Mouse (Mus musculus): ENCODE results near the gene Dnaja1. TPM values are rescaled to one million over a fixed set of nuclear protein-coding genes. Genes with fewer than 3 reads are reported as not detected.
A peak's percentile ranks its signal among the peaks of the same experiment; 100 is the strongest.

Dnaja1 gene
- polyA plus RNA-seq, 1 experiment from 2014 or later = 666 TPM

GRCm38 (mm10) chr4:40757780-40758420 is 36.0 kb downstream of the Dnaja1 start, which contains the start of gene Smu1:
TSS of gene Smu1 (minus strand) at chr4:40757923.
- Histone ChIP-seq H3K9me3 (no peaks in the 10 kb centered on the region), H3K4me3 (peak within 1 kb of the TSS; percentile 67), H3K9ac (peak within 1 kb of the TSS; percentile 68), H3K27ac (peak within 1 kb of the TSS; percentile 71), H3K27me3 (replicated peaks) (peaks cover 10% of the 10 kb centered on the region; the same call in 1 of the 2 replicates), H3K36me3 (replicated peaks) (peaks cover 12% of the 10 kb centered on the region), H3K4me1 (peaks cover 9% of the 10 kb centered on the region), H3K4me2 (peak within 1 kb of the TSS; percentile 70)
- under 1% methylated on average over 40 of the region's 40 CpGs for WGBS
- ATAC-seq (replicated peaks) = peak; percentile 99

GRCm38 (mm10) chr4:40759876-40760275 is 37.9 kb downstream of the Dnaja1 start:
- Histone ChIP-seq H3K4me3 (no peak overlapping the region), H3K9me3 (no peaks in the 10 kb centered on the region)
- WGBS = 58% methylated on average over 5 of the region's 5 CpGs

GRCm38 (mm10) chr4:40774279-40775259 is 52.6 kb downstream of the Dnaja1 start:
- H3K4me3 ChIP-seq = no peak overlapping the region
- no peaks in the 10 kb centered on the region for H3K9me3 ChIP-seq
- H3K36me3 ChIP-seq (replicated peaks) = no peaks in the 10 kb centered on the region
- WGBS = 20% methylated on average over 12 of the region's 12 CpGs
- H3K4me2 ChIP-seq = peak overlapping the region; percentile 34; the same call in 1 of the 2 replicates
- 0 out of 2 replicates have a peak overlapping the region, but pooled peaks have one; percentile 2 for H3K9ac ChIP-seq
- peak; percentile 65 for ATAC-seq (replicated peaks)
- peaks cover 11% of the 10 kb centered on the region for H3K4me1 ChIP-seq
- no peaks in the 10 kb centered on the region for H3K27me3 ChIP-seq (replicated peaks)
- no peak overlapping the region for H3K27ac ChIP-seq

More at GRCm38 (mm10) chr4:40759876-40760275, 37.9 kb downstream of the Dnaja1 start:
- no peak overlapping the region for H3K4me2 ChIP-seq
- no peaks in the 10 kb centered on the region; the same call in 1 of the 2 replicates for H3K36me3 ChIP-seq (replicated peaks)
- H3K9ac ChIP-seq = no peak overlapping the region
- ATAC-seq (replicated peaks) = no peak
- peaks cover 10% of the 10 kb centered on the region; the same call in 1 of the 2 replicates for H3K27me3 ChIP-seq (replicated peaks)
- peaks cover 9% of the 10 kb centered on the region for H3K4me1 ChIP-seq
- H3K27ac ChIP-seq = no peak overlapping the region

- H3K4me3 ChIP-seq = no peak overlapping the region
- peaks cover 11% of the 10 kb centered on the region for H3K4me1 ChIP-seq
- H3K9ac ChIP-seq = no peak overlapping the region
- no peaks in the 10 kb centered on the region for H3K27me3 ChIP-seq (replicated peaks)
- H3K9me3 ChIP-seq = no peaks in the 10 kb centered on the region
- H3K27ac ChIP-seq = no peak overlapping the region
- no peak overlapping the region for H3K4me2 ChIP-seq
- no peaks in the 10 kb centered on the region for H3K36me3 ChIP-seq (replicated peaks)
- no peak for ATAC-seq (replicated peaks)
- WGBS = 82% methylated on average over 4 of the region's 4 CpGs
These were observed 54.5 kb downstream of the Dnaja1 start for GRCm38 (mm10) chr4:40776416-40776815.

- no peak for ATAC-seq (replicated peaks)
- no peak overlapping the region for H3K9ac ChIP-seq
- H3K36me3 ChIP-seq (replicated peaks) = no peaks in the 10 kb centered on the region
- no peaks in the 10 kb centered on the region for H3K9me3 ChIP-seq
- H3K4me1 ChIP-seq = peaks cover 11% of the 10 kb centered on the region
- no peak overlapping the region for H3K4me3 ChIP-seq
- no peak overlapping the region for H3K4me2 ChIP-seq
- no peak overlapping the region for H3K27ac ChIP-seq
- WGBS = 28% methylated on average over 2 of the region's 2 CpGs
- no peaks in the 10 kb centered on the region for H3K27me3 ChIP-seq (replicated peaks)
These were observed 55.2 kb downstream of the Dnaja1 start for GRCm38 (mm10) chr4:40777116-40777515.

- no peak overlapping the region for H3K9ac ChIP-seq
- no peak overlapping the region for H3K4me3 ChIP-seq
- no peak overlapping the region for H3K27ac ChIP-seq
- no peak for ATAC-seq (replicated peaks)
- 78% methylated on average over 6 of the region's 6 CpGs for WGBS
- H3K36me3 ChIP-seq (replicated peaks) = no peaks in the 10 kb centered on the region
- H3K4me1 ChIP-seq = peaks cover 11% of the 10 kb centered on the region
- H3K4me2 ChIP-seq = no peak overlapping the region
- H3K9me3 ChIP-seq = no peaks in the 10 kb centered on the region
- H3K27me3 ChIP-seq (replicated peaks) = no peaks in the 10 kb centered on the region
These were observed 56.7 kb downstream of the Dnaja1 start for GRCm38 (mm10) chr4:40778656-40779055.

GRCm38 (mm10) chr4:40781143-40781542 is 59.2 kb downstream of the Dnaja1 start:
- H3K9ac ChIP-seq = no peak overlapping the region
- no peaks in the 10 kb centered on the region for H3K4me1 ChIP-seq
- H3K27ac ChIP-seq = no peak overlapping the region
- no peak for ATAC-seq (replicated peaks)
- 46% methylated on average over 3 of the region's 3 CpGs for WGBS
- no peaks in the 10 kb centered on the region for H3K27me3 ChIP-seq (replicated peaks)
- no peaks in the 10 kb centered on the region for H3K36me3 ChIP-seq (replicated peaks)
- no peak overlapping the region for H3K4me2 ChIP-seq
- no peak overlapping the region for H3K4me3 ChIP-seq
- no peaks in the 10 kb centered on the region for H3K9me3 ChIP-seq

- no peaks in the 10 kb centered on the region for H3K9me3 ChIP-seq
- H3K36me3 ChIP-seq (replicated peaks) = no peaks in the 10 kb centered on the region
- H3K4me1 ChIP-seq = no peaks in the 10 kb centered on the region
- H3K27me3 ChIP-seq (replicated peaks) = no peaks in the 10 kb centered on the region
- H3K4me2 ChIP-seq = no peak overlapping the region
- WGBS = 81% methylated on average over 8 of the region's 8 CpGs
- no peak overlapping the region for H3K27ac ChIP-seq
- ATAC-seq (replicated peaks) = no peak
- H3K9ac ChIP-seq = no peak overlapping the region
- H3K4me3 ChIP-seq = no peak overlapping the region
These were observed 60.0 kb downstream of the Dnaja1 start for GRCm38 (mm10) chr4:40781797-40782495.

GRCm38 (mm10) chr4:40783049-40783448 is 61.1 kb downstream of the Dnaja1 start:
- no peak overlapping the region for H3K4me2 ChIP-seq
- no peaks in the 10 kb centered on the region for H3K27me3 ChIP-seq (replicated peaks)
- no peak overlapping the region for H3K4me3 ChIP-seq
- H3K27ac ChIP-seq = no peak overlapping the region
- H3K9me3 ChIP-seq = no peaks in the 10 kb centered on the region
- 93% methylated on average over 4 of the region's 4 CpGs for WGBS
- no peak for ATAC-seq (replicated peaks)
- no peaks in the 10 kb centered on the region for H3K4me1 ChIP-seq
- no peak overlapping the region for H3K9ac ChIP-seq
- H3K36me3 ChIP-seq (replicated peaks) = no peaks in the 10 kb centered on the region

- Histone ChIP-seq H3K4me2 (no peak overlapping the region), H3K36me3 (replicated peaks) (no peaks in the 10 kb centered on the region), H3K27me3 (replicated peaks) (no peaks in the 10 kb centered on the region), H3K27ac (no peak overlapping the region), H3K9me3 (no peaks in the 10 kb centered on the region), H3K9ac (no peak overlapping the region), H3K4me1 (no peaks in the 10 kb centered on the region), H3K4me3 (no peak overlapping the region)
- ATAC-seq (replicated peaks) = no peak
- 80% methylated on average over 10 of the region's 10 CpGs for WGBS
These were observed 62.7 kb downstream of the Dnaja1 start for GRCm38 (mm10) chr4:40784556-40785169.

GRCm38 (mm10) chr4:40785620-40786166 is 63.7 kb downstream of the Dnaja1 start:
- Histone ChIP-seq H3K36me3 (replicated peaks) (no peaks in the 10 kb centered on the region), H3K4me2 (no peak overlapping the region), H3K9ac (no peak overlapping the region), H3K4me1 (no peaks in the 10 kb centered on the region), H3K27ac (no peak overlapping the region), H3K27me3 (replicated peaks) (no peaks in the 10 kb centered on the region), H3K4me3 (no peak overlapping the region), H3K9me3 (no peaks in the 10 kb centered on the region)
- no peak for ATAC-seq (replicated peaks)
- WGBS = 82% methylated on average over 9 of the region's 9 CpGs

Measured in midbrain, embryonic 15.5 days (tissue).